Mouse (Mus musculus) layer of hippocampus, adult 8-10 months (tissue): ENCODE measurements around the gene Gm13277. TPM values are rescaled to one million over a fixed set of nuclear protein-coding genes. Genes with fewer than 3 reads are reported as not detected.
"Not testable (repeated sequence)": the region's sequence is repeated elsewhere in the genome, so short reads cannot be mapped to it uniquely, and the experiment has no call there.

ENCODE experiments used
- DNase-seq, 2 experiments: peaks; one replicate each; pipeline ENCODE4 v3.0.0; 2022; ENCODE audit warnings: low spot score in 2 of 2
- total RNA-seq, 4 experiments: library from RNA; stranded (reverse); gene quantifications; 2 replicates each; pipeline ENCODE4 v1.2.4; 2022

Gm13277 gene
- total RNA-seq, 4 experiments from 2014 or later = not detected

- DNase-seq = not testable (repeated sequence)
Measured at GRCm38 (mm10) chr4:88782335-88782734, 6.1 kb upstream of the Gm13277 start.

- not testable (repeated sequence) for DNase-seq
Measured at GRCm38 (mm10) chr4:88785409-88785808, 3.0 kb upstream of the Gm13277 start, which contains the start of gene Gm13276. Gm13276 (plus strand) TSS chr4:88785709.

- DNase-seq = not testable (repeated sequence)
Measured at GRCm38 (mm10) chr4:88791250-88791649, 2.8 kb downstream of the Gm13277 start, which contains the start of gene Gm13278. Gm13278 (plus strand) TSS chr4:88791550.

GRCm38 (mm10) chr4:88793936-88794675, 5.7 kb downstream of the Gm13277 start, which contains the start of gene Gm13275:
Gm13275 (plus strand) TSS chr4:88794487.
- peak; percentile 62 to 66 for DNase-seq

GRCm38 (mm10) chr4:88797097-88797496, 8.7 kb downstream of the Gm13277 start, which contains the start of gene Gm13279:
Gm13279 (plus strand) TSS chr4:88797397.
- not testable (repeated sequence) for DNase-seq

GRCm38 (mm10) chr4:88799365-88799764, 10.9 kb downstream of the Gm13277 start, which contains the start of gene Gm13285:
Gm13285 (plus strand) TSS chr4:88799665.
- not testable (repeated sequence) for DNase-seq

- not testable (repeated sequence) for DNase-seq
Measured at GRCm38 (mm10) chr4:88802954-88803353, 14.5 kb downstream of the Gm13277 start, which contains the start of gene Gm13287. Gm13287 (plus strand) TSS chr4:88803254.

- DNase-seq = not testable (repeated sequence)
Measured at GRCm38 (mm10) chr4:88805231-88805630, 16.8 kb downstream of the Gm13277 start, which contains the start of gene Gm13288. Gm13288 (plus strand) TSS chr4:88805531.

- DNase-seq = not testable (repeated sequence)
Measured at GRCm38 (mm10) chr4:88805761-88806160, 17.3 kb downstream of the Gm13277 start.

GRCm38 (mm10) chr4:88815928-88816327, 27.5 kb downstream of the Gm13277 start, which contains the start of gene Ifna7:
Ifna7 (plus strand) TSS chr4:88816228.
- DNase-seq = no peak

- no peak for DNase-seq
Measured at GRCm38 (mm10) chr4:88819659-88820058, 31.2 kb downstream of the Gm13277 start, which contains the start of gene Ifna11. Ifna11 (plus strand) TSS chr4:88819959.

- no peak for DNase-seq
Measured at GRCm38 (mm10) chr4:88822995-88823394, 34.6 kb downstream of the Gm13277 start.

GRCm38 (mm10) chr4:88827116-88827515, 38.7 kb downstream of the Gm13277 start, which contains the start of gene Ifna6:
Ifna6 (plus strand) TSS chr4:88827416.
- not testable (repeated sequence) for DNase-seq

GRCm38 (mm10) chr4:88830523-88830922, 42.1 kb downstream of the Gm13277 start:
- DNase-seq = peak in 1 of 2 experiments; percentile 6

- DNase-seq = not testable (repeated sequence)
Measured at GRCm38 (mm10) chr4:88835225-88835624, 46.8 kb downstream of the Gm13277 start, which contains the start of gene Ifna5. Ifna5 (plus strand) TSS chr4:88835525.

Other genes starting within 250 kb of the Gm13277 start
- not detected for gene Ifna15, start 230.4 kb upstream of the Gm13277 start, total RNA-seq
- gene Ifna14, start 216.8 kb upstream of the Gm13277 start, total RNA-seq = not detected
- not detected for gene Ifna9, start 196.2 kb upstream of the Gm13277 start, total RNA-seq
- not detected for gene Ifna12, start 185.3 kb upstream of the Gm13277 start, total RNA-seq
- not detected for gene C87499, start 154.2 kb upstream of the Gm13277 start, total RNA-seq
- gene Ifna13, start 144.2 kb upstream of the Gm13277 start, total RNA-seq = not detected
- gene Ifna16, start 111.7 kb upstream of the Gm13277 start, total RNA-seq = not detected
- gene Ifna2, start 104.7 kb upstream of the Gm13277 start, total RNA-seq = not detected
- gene Ifnab, start 97.3 kb upstream of the Gm13277 start, total RNA-seq = not detected
- 1 to 10 TPM in 1 of 4 experiments, under 1 TPM in 3; 0.72 to 1.7 (median 0.82) TPM for gene Gm26566, start 66.8 kb upstream of the Gm13277 start, total RNA-seq
- 100 to 1,000 TPM in 3 of 4 experiments, 10 to 100 TPM in 1; 96.8 to 117 (median 107) TPM for gene Klhl9, start 66.2 kb upstream of the Gm13277 start, total RNA-seq
- not detected for gene Gm13271, start 33.8 kb upstream of the Gm13277 start, total RNA-seq
- not detected for gene Gm13283, start 28.5 kb upstream of the Gm13277 start, total RNA-seq
- gene Gm13290, start 14.8 kb upstream of the Gm13277 start, total RNA-seq = not detected
- gene Gm13289, start 11.7 kb upstream of the Gm13277 start, total RNA-seq = not detected
- not detected for gene Gm13272, start 8.8 kb upstream of the Gm13277 start, total RNA-seq
- gene Ifnz, start 6.5 kb upstream of the Gm13277 start, total RNA-seq = not detected
- not detected for gene Gm13276, start 2.9 kb upstream of the Gm13277 start, total RNA-seq
- gene Gm13278, start 2.9 kb downstream of the Gm13277 start, total RNA-seq = not detected
- not detected for gene Gm13275, start 5.9 kb downstream of the Gm13277 start, total RNA-seq
- gene Gm13279, start 8.8 kb downstream of the Gm13277 start, total RNA-seq = not detected
- not detected for gene Gm13285, start 11.0 kb downstream of the Gm13277 start, total RNA-seq
- gene Gm13287, start 14.6 kb downstream of the Gm13277 start, total RNA-seq = not detected
- not detected for gene Gm13288, start 16.9 kb downstream of the Gm13277 start, total RNA-seq
- gene Ifna7, start 27.6 kb downstream of the Gm13277 start, total RNA-seq = not detected
- gene Ifna11, start 31.3 kb downstream of the Gm13277 start, total RNA-seq = not detected
- not detected for gene Ifna6, start 38.8 kb downstream of the Gm13277 start, total RNA-seq
- gene Ifna5, start 46.9 kb downstream of the Gm13277 start, total RNA-seq = not detected
- gene Ifna4, start 53.2 kb downstream of the Gm13277 start, total RNA-seq = not detected
- not detected for gene Ifna1, start 61.5 kb downstream of the Gm13277 start, total RNA-seq
- gene Ifne, start 91.6 kb downstream of the Gm13277 start, total RNA-seq = not detected